Mouse (Mus musculus): ENCODE data around the gene Tnnc1. TPM values are rescaled to one million over a fixed set of nuclear protein-coding genes. Genes with fewer than 3 reads are reported as not detected.

Tnnc1 gene
- polyA plus RNA-seq, 1 experiment from 2014 or later, result 39.0 TPM

GRCm38 (mm10) chr14:31177715-31178114 lies 30.4 kb upstream of the Tnnc1 start:
- no peak overlapping the region for H3K9ac ChIP-seq (ENCODE audit: low read depth, low read length)
- no peaks in the 10 kb centered on the region for H3K27me3 ChIP-seq (replicated peaks; ENCODE audit: control insufficient read depth, insufficient read depth, low read length)
- H3K9me3 ChIP-seq (ENCODE audit: control insufficient read depth, low read length), result no peaks in the 10 kb centered on the region
- ATAC-seq (replicated peaks; ENCODE audit: low FRiP score), result no peak
- 83% methylated on average over 5 of the region's 5 CpGs for WGBS
- no peak for DNase-seq (ENCODE audit: low spot score)
- no peak overlapping the region for H3K4me2 ChIP-seq
- H3K36me3 ChIP-seq (ENCODE audit: control insufficient read depth, insufficient read depth, low read length), result peaks cover 79% of the 10 kb centered on the region
- peaks cover 1% of the 10 kb centered on the region; the same call in 1 of the 2 replicates for H3K4me1 ChIP-seq (replicated peaks; ENCODE audit: control insufficient read depth, insufficient read depth, low read length)
- H3K4me3 ChIP-seq (ENCODE audit: low read depth, low read length), result no peak overlapping the region
- H3K27ac ChIP-seq (ENCODE audit: low read depth, low read length), result no peak overlapping the region

GRCm38 (mm10) chr14:31179677-31180365 lies 28.3 kb upstream of the Tnnc1 start:
- H3K9me3 ChIP-seq (ENCODE audit: control insufficient read depth, low read length), result no peaks in the 10 kb centered on the region
- no peak for ATAC-seq (replicated peaks; ENCODE audit: low FRiP score)
- no peak overlapping the region for H3K9ac ChIP-seq (ENCODE audit: low read depth, low read length)
- peaks cover 8% of the 10 kb centered on the region for H3K4me1 ChIP-seq (replicated peaks; ENCODE audit: control insufficient read depth, insufficient read depth, low read length)
- peaks cover 76% of the 10 kb centered on the region for H3K36me3 ChIP-seq (ENCODE audit: control insufficient read depth, insufficient read depth, low read length)
- WGBS, result 87% methylated on average over 12 of the region's 12 CpGs
- DNase-seq (ENCODE audit: low spot score), result no peak
- no peaks in the 10 kb centered on the region for H3K27me3 ChIP-seq (replicated peaks; ENCODE audit: control insufficient read depth, insufficient read depth, low read length)
- H3K4me3 ChIP-seq (ENCODE audit: low read depth, low read length), result no peak overlapping the region
- no peak overlapping the region for H3K4me2 ChIP-seq
- H3K27ac ChIP-seq (ENCODE audit: low read depth, low read length), result no peak overlapping the region

GRCm38 (mm10) chr14:31181512-31181911 lies 26.6 kb upstream of the Tnnc1 start:
- ATAC-seq (replicated peaks; ENCODE audit: low FRiP score) (no peak), DNase-seq (ENCODE audit: low spot score) (no peak)
- H3K36me3 ChIP-seq (ENCODE audit: control insufficient read depth, insufficient read depth, low read length), result peaks cover 75% of the 10 kb centered on the region
- H3K4me2 ChIP-seq, result no peak overlapping the region
- H3K4me1 ChIP-seq (replicated peaks; ENCODE audit: control insufficient read depth, insufficient read depth, low read length), result peaks cover 8% of the 10 kb centered on the region
- H3K9ac ChIP-seq (ENCODE audit: low read depth, low read length), result no peak overlapping the region
- H3K27me3 ChIP-seq (replicated peaks; ENCODE audit: control insufficient read depth, insufficient read depth, low read length), result no peaks in the 10 kb centered on the region
- no peaks in the 10 kb centered on the region for H3K9me3 ChIP-seq (ENCODE audit: control insufficient read depth, low read length)
- no peak overlapping the region for H3K4me3 ChIP-seq (ENCODE audit: low read depth, low read length)
- 91% methylated on average over 4 of the region's 4 CpGs for WGBS
- no peak overlapping the region for H3K27ac ChIP-seq (ENCODE audit: low read depth, low read length)

- H3K9ac ChIP-seq (ENCODE audit: low read depth, low read length), result no peak overlapping the region
- peaks cover 74% of the 10 kb centered on the region for H3K36me3 ChIP-seq (ENCODE audit: control insufficient read depth, insufficient read depth, low read length)
- DNase-seq (ENCODE audit: low spot score), result no peak
- WGBS, result 74% methylated on average over 2 of the region's 2 CpGs
- H3K4me1 ChIP-seq (replicated peaks; ENCODE audit: control insufficient read depth, insufficient read depth, low read length), result peaks cover 8% of the 10 kb centered on the region
- no peaks in the 10 kb centered on the region for H3K9me3 ChIP-seq (ENCODE audit: control insufficient read depth, low read length)
- no peaks in the 10 kb centered on the region for H3K27me3 ChIP-seq (replicated peaks; ENCODE audit: control insufficient read depth, insufficient read depth, low read length)
- H3K4me3 ChIP-seq (ENCODE audit: low read depth, low read length), result no peak overlapping the region
- peak; percentile 57 for ATAC-seq (replicated peaks; ENCODE audit: low FRiP score)
- 0 out of 2 replicates have a peak overlapping the region, but pooled peaks have one; percentile 11 for H3K4me2 ChIP-seq
- H3K27ac ChIP-seq (ENCODE audit: low read depth, low read length), result no peak overlapping the region; the same call in 1 of the 2 replicates
Measured at GRCm38 (mm10) chr14:31182786-31183290, 25.3 kb upstream of the Tnnc1 start.

GRCm38 (mm10) chr14:31183541-31183940 lies 24.6 kb upstream of the Tnnc1 start:
- 73% methylated on average over 5 of the region's 5 CpGs for WGBS

GRCm38 (mm10) chr14:31184195-31184594 lies 23.9 kb upstream of the Tnnc1 start:
- H3K36me3 ChIP-seq (ENCODE audit: control insufficient read depth, insufficient read depth, low read length), result peaks cover 72% of the 10 kb centered on the region
- no peaks in the 10 kb centered on the region for H3K9me3 ChIP-seq (ENCODE audit: control insufficient read depth, low read length)
- no peak for DNase-seq (ENCODE audit: low spot score)
- H3K4me3 ChIP-seq (ENCODE audit: low read depth, low read length), result no peak overlapping the region
- H3K27me3 ChIP-seq (replicated peaks; ENCODE audit: control insufficient read depth, insufficient read depth, low read length), result no peaks in the 10 kb centered on the region
- no peak overlapping the region for H3K4me2 ChIP-seq
- no peak for ATAC-seq (replicated peaks; ENCODE audit: low FRiP score)
- WGBS, result 90% methylated on average over 12 of the region's 12 CpGs
- H3K9ac ChIP-seq (ENCODE audit: low read depth, low read length), result no peak overlapping the region
- peaks cover 8% of the 10 kb centered on the region for H3K4me1 ChIP-seq (replicated peaks; ENCODE audit: control insufficient read depth, insufficient read depth, low read length)
- H3K27ac ChIP-seq (ENCODE audit: low read depth, low read length), result 0 out of 2 replicates have a peak overlapping the region, but pooled peaks have one; percentile 44

More at GRCm38 (mm10) chr14:31183541-31183940, 24.6 kb upstream of the Tnnc1 start:
- H3K4me3 ChIP-seq (ENCODE audit: low read depth, low read length), result no peak overlapping the region
- peak overlapping the region; percentile 11; the same call in 1 of the 2 replicates for H3K4me2 ChIP-seq
- ATAC-seq (replicated peaks; ENCODE audit: low FRiP score) (no peak), DNase-seq (ENCODE audit: low spot score) (no peak)
- H3K27me3 ChIP-seq (replicated peaks; ENCODE audit: control insufficient read depth, insufficient read depth, low read length), result no peaks in the 10 kb centered on the region
- peaks cover 72% of the 10 kb centered on the region for H3K36me3 ChIP-seq (ENCODE audit: control insufficient read depth, insufficient read depth, low read length)
- peaks cover 8% of the 10 kb centered on the region for H3K4me1 ChIP-seq (replicated peaks; ENCODE audit: control insufficient read depth, insufficient read depth, low read length)
- H3K9me3 ChIP-seq (ENCODE audit: control insufficient read depth, low read length), result no peaks in the 10 kb centered on the region
- H3K9ac ChIP-seq (ENCODE audit: low read depth, low read length), result peak overlapping the region; percentile 3; the same call in 1 of the 2 replicates
- H3K27ac ChIP-seq (ENCODE audit: low read depth, low read length), result peak overlapping the region; percentile 44

- 89% methylated on average over 4 of the region's 4 CpGs for WGBS
- no peaks in the 10 kb centered on the region for H3K27me3 ChIP-seq (replicated peaks; ENCODE audit: control insufficient read depth, insufficient read depth, low read length)
- H3K4me2 ChIP-seq, result no peak overlapping the region
- no peak overlapping the region for H3K4me3 ChIP-seq (ENCODE audit: low read depth, low read length)
- no peak overlapping the region for H3K27ac ChIP-seq (ENCODE audit: low read depth, low read length)
- DNase-seq (ENCODE audit: low spot score) (no peak), ATAC-seq (replicated peaks; ENCODE audit: low FRiP score) (no peak)
- H3K9me3 ChIP-seq (ENCODE audit: control insufficient read depth, low read length), result no peaks in the 10 kb centered on the region
- no peak overlapping the region for H3K9ac ChIP-seq (ENCODE audit: low read depth, low read length)
- H3K36me3 ChIP-seq (ENCODE audit: control insufficient read depth, insufficient read depth, low read length), result peaks cover 75% of the 10 kb centered on the region
- peaks cover 8% of the 10 kb centered on the region for H3K4me1 ChIP-seq (replicated peaks; ENCODE audit: control insufficient read depth, insufficient read depth, low read length)
Measured at GRCm38 (mm10) chr14:31186656-31187055, 21.5 kb upstream of the Tnnc1 start.

- Histone ChIP-seq H3K9me3 (ENCODE audit: control insufficient read depth, low read length) (no peaks in the 10 kb centered on the region), H3K27me3 (replicated peaks; ENCODE audit: control insufficient read depth, insufficient read depth, low read length) (no peaks in the 10 kb centered on the region), H3K4me3 (ENCODE audit: low read depth, low read length) (no peak overlapping the region), H3K36me3 (ENCODE audit: control insufficient read depth, insufficient read depth, low read length) (peaks cover 81% of the 10 kb centered on the region), H3K27ac (ENCODE audit: low read depth, low read length) (no peak overlapping the region), H3K4me1 (replicated peaks; ENCODE audit: control insufficient read depth, insufficient read depth, low read length) (peaks cover 3% of the 10 kb centered on the region; the same call in 1 of the 2 replicates), H3K4me2 (no peak overlapping the region), H3K9ac (ENCODE audit: low read depth, low read length) (no peak overlapping the region)
- DNase-seq (ENCODE audit: low spot score) (no peak), ATAC-seq (replicated peaks; ENCODE audit: low FRiP score) (no peak)
- WGBS, result 78% methylated on average over 6 of the region's 6 CpGs
Measured at GRCm38 (mm10) chr14:31188771-31189181, 19.3 kb upstream of the Tnnc1 start.

GRCm38 (mm10) chr14:31189348-31189747 lies 18.8 kb upstream of the Tnnc1 start:
- Histone ChIP-seq H3K4me3 (ENCODE audit: low read depth, low read length) (no peak overlapping the region), H3K4me2 (no peak overlapping the region), H3K36me3 (ENCODE audit: control insufficient read depth, insufficient read depth, low read length) (peaks cover 75% of the 10 kb centered on the region), H3K9me3 (ENCODE audit: control insufficient read depth, low read length) (no peaks in the 10 kb centered on the region), H3K27ac (ENCODE audit: low read depth, low read length) (no peak overlapping the region; the same call in 1 of the 2 replicates), H3K9ac (ENCODE audit: low read depth, low read length) (no peak overlapping the region), H3K27me3 (replicated peaks; ENCODE audit: control insufficient read depth, insufficient read depth, low read length) (no peaks in the 10 kb centered on the region), H3K4me1 (replicated peaks; ENCODE audit: control insufficient read depth, insufficient read depth, low read length) (no peaks in the 10 kb centered on the region; the same call in 1 of the 2 replicates)
- DNase-seq (ENCODE audit: low spot score), result no peak
- no peak for ATAC-seq (replicated peaks; ENCODE audit: low FRiP score)
- WGBS, result 90% methylated on average over 3 of the region's 3 CpGs

Measured in liver, embryonic 11.5 days (tissue).